Mouse (Mus musculus): Measurements from ENCODE around the gene Agmo. TPM values are rescaled to one million over a fixed set of nuclear protein-coding genes. Genes with fewer than 3 reads are reported as not detected.

Agmo gene
- polyA plus RNA-seq, 1 experiment from 2014 or later = 28.1 TPM

DNA sequence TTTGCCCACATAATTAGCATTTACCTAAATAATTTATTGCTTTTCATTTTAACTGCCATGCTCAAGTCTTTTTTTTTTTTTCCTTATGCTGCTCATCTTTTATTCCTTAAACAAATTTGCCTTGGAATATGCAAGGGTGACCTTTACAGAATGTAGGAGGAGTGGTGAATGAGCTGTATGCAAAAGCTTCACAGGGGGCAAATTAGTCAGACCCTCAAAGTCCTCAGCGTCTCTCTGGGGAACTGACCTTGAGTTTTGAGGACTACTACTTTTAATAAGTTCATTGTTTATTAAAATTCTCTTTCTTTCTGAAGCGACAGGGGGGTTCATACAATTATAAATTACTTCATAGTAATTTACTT lies 33.2 kb downstream of the Agmo start:
- H3K9me3 ChIP-seq (ENCODE audit: control insufficient read depth) = no peaks in the 10 kb centered on the region
- H3K4me1 ChIP-seq (replicated peaks; ENCODE audit: control insufficient read depth, insufficient read depth, low read length) = no peaks in the 10 kb centered on the region
- H3K4me2 ChIP-seq (replicated peaks; ENCODE audit: low read depth) = no peak overlapping the region
- no peak overlapping the region for H3K4me3 ChIP-seq (ENCODE audit: low read depth, low read length)
- TF ChIP-seq CTCF (IDR thresholded peaks at IDR 0.05; ENCODE audit: low read depth) = no peak
- 51% methylated on average over 2 of the region's 2 CpGs for WGBS
- no peaks in the 10 kb centered on the region for H3K27me3 ChIP-seq (replicated peaks; ENCODE audit: control insufficient read depth, insufficient read depth, low read length)
- H3K36me3 ChIP-seq (ENCODE audit: control insufficient read depth, insufficient read depth) = no peaks in the 10 kb centered on the region
- no peak for ATAC-seq
- no peak overlapping the region for H3K27ac ChIP-seq (ENCODE audit: low read depth, low read length)
- H3K9ac ChIP-seq (ENCODE audit: low read depth, low read length) = no peak overlapping the region

DNA sequence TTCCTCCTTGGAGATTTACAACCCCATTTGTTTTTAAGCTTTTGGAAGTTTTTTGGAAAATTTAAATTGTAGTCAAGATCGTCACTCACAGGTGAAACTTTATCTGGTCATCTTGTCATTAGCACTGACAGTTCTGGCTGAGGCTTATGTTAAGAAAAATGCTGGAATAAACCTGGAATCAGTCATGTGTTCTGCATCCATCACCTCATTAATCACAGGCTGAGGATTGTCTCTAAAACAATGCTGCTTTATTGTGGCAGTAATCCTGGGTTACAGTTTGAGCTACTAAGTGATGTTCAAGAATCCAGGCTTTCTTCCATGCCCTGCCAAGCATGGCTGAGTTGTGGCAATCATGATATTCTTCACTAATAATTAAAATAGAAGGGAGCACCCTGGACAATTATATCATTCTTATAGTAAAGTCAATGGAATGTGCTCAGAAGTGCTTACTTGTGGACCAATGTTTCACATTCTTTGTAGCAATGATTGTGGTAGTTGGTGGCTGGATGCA lies 65.6 kb downstream of the Agmo start:
- H3K9ac ChIP-seq (ENCODE audit: low read depth, low read length) = no peak overlapping the region
- ATAC-seq = no peak
- TF ChIP-seq CTCF (IDR thresholded peaks at IDR 0.05; ENCODE audit: low read depth) = no peak
- no peaks in the 10 kb centered on the region for H3K4me1 ChIP-seq (replicated peaks; ENCODE audit: control insufficient read depth, insufficient read depth, low read length)
- H3K9me3 ChIP-seq (ENCODE audit: control insufficient read depth) = no peaks in the 10 kb centered on the region
- H3K4me2 ChIP-seq (replicated peaks; ENCODE audit: low read depth) = no peak overlapping the region
- H3K4me3 ChIP-seq (ENCODE audit: low read depth, low read length) = no peak overlapping the region
- no peaks in the 10 kb centered on the region for H3K36me3 ChIP-seq (ENCODE audit: control insufficient read depth, insufficient read depth)
- WGBS = 67% methylated on average over 1 of the region's 1 CpGs
- no peak overlapping the region for H3K27ac ChIP-seq (ENCODE audit: low read depth, low read length)
- no peaks in the 10 kb centered on the region for H3K27me3 ChIP-seq (replicated peaks; ENCODE audit: control insufficient read depth, insufficient read depth, low read length)

DNA sequence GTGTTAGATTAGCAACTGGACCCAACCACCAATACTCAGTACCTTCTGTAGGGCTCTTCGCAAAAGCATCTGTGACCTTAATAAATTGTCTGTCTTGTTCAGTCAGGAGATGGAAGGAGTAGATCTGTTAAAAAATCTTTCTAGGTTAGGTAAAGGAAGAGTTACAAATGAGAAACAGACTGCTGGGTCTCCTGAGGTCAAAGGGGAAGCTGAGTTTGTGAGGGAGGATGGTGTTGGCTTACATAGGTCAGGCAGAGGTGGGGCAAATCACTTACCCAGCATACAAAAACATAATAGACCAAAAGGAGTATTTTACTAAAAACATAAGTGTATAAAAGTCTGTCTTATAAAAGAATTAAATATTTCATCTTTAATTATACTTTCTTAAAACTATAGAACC lies 69.3 kb downstream of the Agmo start:
- Histone ChIP-seq H3K4me3 (ENCODE audit: low read depth, low read length) (no peak overlapping the region), H3K27me3 (replicated peaks; ENCODE audit: control insufficient read depth, insufficient read depth, low read length) (no peaks in the 10 kb centered on the region), H3K4me1 (replicated peaks; ENCODE audit: control insufficient read depth, insufficient read depth, low read length) (no peaks in the 10 kb centered on the region), H3K36me3 (ENCODE audit: control insufficient read depth, insufficient read depth) (no peaks in the 10 kb centered on the region), H3K27ac (ENCODE audit: low read depth, low read length) (no peak overlapping the region), H3K9ac (ENCODE audit: low read depth, low read length) (no peak overlapping the region), H3K9me3 (ENCODE audit: control insufficient read depth) (no peaks in the 10 kb centered on the region), H3K4me2 (replicated peaks; ENCODE audit: low read depth) (no peak overlapping the region)
- WGBS = 90% methylated on average over 1 of the region's 1 CpGs
- no peak for ATAC-seq
- TF ChIP-seq CTCF (IDR thresholded peaks at IDR 0.05; ENCODE audit: low read depth) = no peak

DNA sequence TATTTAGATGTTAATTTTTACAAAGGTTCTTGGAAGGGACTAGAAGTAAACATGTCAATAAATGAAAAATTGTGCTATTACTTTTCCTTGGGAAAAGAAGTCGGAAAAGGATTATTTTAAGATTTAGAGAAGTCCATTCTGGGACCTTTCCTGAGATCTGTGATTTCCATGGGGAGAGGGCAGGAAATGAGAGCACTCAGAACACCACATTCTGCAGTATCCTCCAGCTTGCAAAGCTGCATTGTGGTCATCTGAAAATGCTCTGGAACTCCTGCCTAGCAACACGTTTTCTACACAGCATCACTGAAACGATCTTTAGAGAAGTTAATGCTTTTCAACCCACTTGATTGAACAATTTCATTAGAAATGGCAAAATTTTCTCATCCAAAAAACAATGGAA lies 81.4 kb downstream of the Agmo start:
- Histone ChIP-seq H3K27me3 (replicated peaks; ENCODE audit: control insufficient read depth, insufficient read depth, low read length) (no peaks in the 10 kb centered on the region), H3K9ac (ENCODE audit: low read depth, low read length) (no peak overlapping the region), H3K9me3 (ENCODE audit: control insufficient read depth) (no peaks in the 10 kb centered on the region), H3K27ac (ENCODE audit: low read depth, low read length) (no peak overlapping the region), H3K4me3 (ENCODE audit: low read depth, low read length) (no peak overlapping the region), H3K4me1 (replicated peaks; ENCODE audit: control insufficient read depth, insufficient read depth, low read length) (no peaks in the 10 kb centered on the region), H3K36me3 (ENCODE audit: control insufficient read depth, insufficient read depth) (no peaks in the 10 kb centered on the region), H3K4me2 (replicated peaks; ENCODE audit: low read depth) (no peak overlapping the region)
- no peak for ATAC-seq
- 58% methylated on average over 3 of the region's 3 CpGs for WGBS
- TF ChIP-seq CTCF (IDR thresholded peaks at IDR 0.05; ENCODE audit: low read depth) = no peak

DNA sequence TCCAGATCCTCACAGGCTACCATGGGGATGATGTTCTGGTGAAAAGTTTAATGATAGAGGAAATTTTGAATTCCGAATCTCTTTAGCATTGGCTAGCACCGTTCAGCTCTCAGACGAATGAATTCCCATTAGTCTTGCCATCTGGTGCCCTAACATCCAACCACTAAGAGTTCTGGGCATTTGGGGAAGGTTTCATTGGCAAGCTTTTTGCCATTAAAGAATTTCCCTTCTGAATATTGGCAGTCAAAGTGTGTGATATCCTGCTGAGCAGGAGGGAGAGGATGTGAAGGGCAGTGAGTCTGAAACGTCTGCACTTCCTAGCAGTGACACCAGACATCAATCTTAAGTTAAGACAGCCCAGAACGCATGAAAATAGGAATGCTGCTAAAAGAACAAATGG lies 93.5 kb downstream of the Agmo start:
- Histone ChIP-seq H3K36me3 (ENCODE audit: control insufficient read depth, insufficient read depth) (no peaks in the 10 kb centered on the region), H3K4me3 (ENCODE audit: low read depth, low read length) (no peak overlapping the region), H3K9me3 (ENCODE audit: control insufficient read depth) (no peaks in the 10 kb centered on the region), H3K4me2 (replicated peaks; ENCODE audit: low read depth) (no peak overlapping the region), H3K27ac (ENCODE audit: low read depth, low read length) (no peak overlapping the region), H3K4me1 (replicated peaks; ENCODE audit: control insufficient read depth, insufficient read depth, low read length) (no peaks in the 10 kb centered on the region), H3K27me3 (replicated peaks; ENCODE audit: control insufficient read depth, insufficient read depth, low read length) (no peaks in the 10 kb centered on the region), H3K9ac (ENCODE audit: low read depth, low read length) (no peak overlapping the region)
- ATAC-seq = no peak
- TF ChIP-seq CTCF (IDR thresholded peaks at IDR 0.05; ENCODE audit: low read depth) = no peak
- 68% methylated on average over 5 of the region's 5 CpGs for WGBS

DNA sequence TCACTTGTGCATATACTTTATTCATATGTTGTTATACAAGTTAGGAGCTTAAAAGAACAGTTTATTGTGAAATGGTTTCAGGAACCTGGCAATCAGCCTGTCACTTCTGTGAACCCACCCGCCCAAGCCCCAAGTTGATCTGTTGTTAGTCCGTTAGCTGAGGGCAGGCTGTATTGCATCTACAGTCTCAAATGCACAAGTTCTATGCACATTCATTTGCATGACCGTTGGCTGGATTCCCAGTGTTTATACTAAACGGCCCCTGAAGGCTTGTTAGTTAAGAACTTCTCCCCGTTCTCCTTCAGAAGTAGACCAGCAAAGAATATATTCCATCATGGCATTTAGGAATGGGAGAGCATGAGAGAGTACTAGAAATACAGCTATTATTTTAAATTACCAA lies 102.8 kb downstream of the Agmo start:
- no peak overlapping the region for H3K9ac ChIP-seq (ENCODE audit: low read depth, low read length)
- no peaks in the 10 kb centered on the region for H3K4me1 ChIP-seq (replicated peaks; ENCODE audit: control insufficient read depth, insufficient read depth, low read length)
- no peak overlapping the region for H3K4me3 ChIP-seq (ENCODE audit: low read depth, low read length)
- no peak overlapping the region for H3K4me2 ChIP-seq (replicated peaks; ENCODE audit: low read depth)
- 63% methylated on average over 5 of the region's 5 CpGs for WGBS
- no peak overlapping the region for H3K27ac ChIP-seq (ENCODE audit: low read depth, low read length)
- no peak for TF ChIP-seq CTCF (IDR thresholded peaks at IDR 0.05; ENCODE audit: low read depth)
- H3K36me3 ChIP-seq (ENCODE audit: control insufficient read depth, insufficient read depth) = no peaks in the 10 kb centered on the region
- ATAC-seq = no peak
- H3K9me3 ChIP-seq (ENCODE audit: control insufficient read depth) = no peaks in the 10 kb centered on the region
- no peaks in the 10 kb centered on the region for H3K27me3 ChIP-seq (replicated peaks; ENCODE audit: control insufficient read depth, insufficient read depth, low read length)

DNA sequence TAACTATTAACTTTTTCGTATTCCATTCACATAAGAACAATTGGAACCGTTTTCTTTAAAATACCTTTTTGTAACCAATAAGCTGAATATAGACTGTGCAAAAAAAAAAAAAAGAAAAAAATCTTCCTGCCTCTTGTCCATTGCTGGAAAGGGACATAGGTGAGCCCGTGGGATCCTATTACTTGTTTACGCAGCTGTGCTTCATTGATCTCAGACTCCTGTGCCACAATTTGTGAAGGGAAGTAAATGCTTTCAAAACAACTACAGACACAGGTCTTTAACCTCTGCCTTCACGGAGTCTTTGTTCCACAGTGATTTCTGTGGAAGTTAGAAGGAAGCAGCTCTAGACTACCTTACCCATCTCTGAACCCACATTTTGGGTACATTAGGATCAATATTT lies 104.3 kb downstream of the Agmo start:
- WGBS = 50% methylated on average over 5 of the region's 5 CpGs
- no peaks in the 10 kb centered on the region for H3K36me3 ChIP-seq (ENCODE audit: control insufficient read depth, insufficient read depth)
- no peaks in the 10 kb centered on the region for H3K4me1 ChIP-seq (replicated peaks; ENCODE audit: control insufficient read depth, insufficient read depth, low read length)
- no peaks in the 10 kb centered on the region for H3K27me3 ChIP-seq (replicated peaks; ENCODE audit: control insufficient read depth, insufficient read depth, low read length)
- no peak overlapping the region for H3K27ac ChIP-seq (ENCODE audit: low read depth, low read length)
- no peak for TF ChIP-seq CTCF (IDR thresholded peaks at IDR 0.05; ENCODE audit: low read depth)
- no peaks in the 10 kb centered on the region for H3K9me3 ChIP-seq (ENCODE audit: control insufficient read depth)
- H3K4me2 ChIP-seq (replicated peaks; ENCODE audit: low read depth) = no peak overlapping the region
- H3K4me3 ChIP-seq (ENCODE audit: low read depth, low read length) = no peak overlapping the region
- no peak overlapping the region for H3K9ac ChIP-seq (ENCODE audit: low read depth, low read length)
- ATAC-seq = no peak
